Mouse (Mus musculus): ENCODE data around the gene Gm10282.

DNA sequence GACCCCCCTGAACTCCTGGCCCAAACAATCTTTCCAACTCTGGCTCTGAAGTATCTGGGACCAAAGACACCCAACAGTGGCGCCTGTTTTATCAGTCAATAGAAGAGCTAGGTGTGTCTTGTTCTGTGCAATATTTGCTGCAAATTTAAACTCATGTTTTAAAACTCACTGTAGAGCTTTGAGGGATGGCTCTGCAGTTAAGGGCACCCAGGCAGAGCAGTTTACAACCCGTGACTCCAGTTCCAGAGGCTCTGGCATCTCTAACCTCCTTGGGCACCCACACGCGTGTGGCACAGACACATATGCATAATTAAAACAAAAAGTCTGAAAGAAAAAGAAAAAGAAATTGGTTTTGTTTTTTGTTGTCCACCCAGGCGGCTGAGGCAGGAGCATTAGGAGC is 3.6 kb downstream of the Gm10282 start:
- TF ChIP-seq CTCF (IDR thresholded peaks at IDR 0.05; ENCODE audit: extremely low read depth, insufficient read length, insufficient replicate concordance, low read depth, low read length) (no peak), POLR2A (IDR thresholded peaks at IDR 0.05; ENCODE audit: low read depth, low read length) (no peak)
